Mouse (Mus musculus) MEL-GATA-1-ER (cell line): Measurements from ENCODE around the gene Cep152.

Experiments used
- DNase-seq: peaks from one replicate; pipeline ENCODE4 v3.0.0-alpha.2; 2012; ENCODE audit warnings: low read depth; ENCODE audit errors: extremely low read depth

Cep152 gene

GRCm38 (mm10) chr2:125558634-125559589 is 66.0 kb downstream of the Cep152 start:
- no peak for DNase-seq

- DNase-seq, result no peak
These were observed 69.1 kb downstream of the Cep152 start for GRCm38 (mm10) chr2:125555830-125556229.

DNA sequence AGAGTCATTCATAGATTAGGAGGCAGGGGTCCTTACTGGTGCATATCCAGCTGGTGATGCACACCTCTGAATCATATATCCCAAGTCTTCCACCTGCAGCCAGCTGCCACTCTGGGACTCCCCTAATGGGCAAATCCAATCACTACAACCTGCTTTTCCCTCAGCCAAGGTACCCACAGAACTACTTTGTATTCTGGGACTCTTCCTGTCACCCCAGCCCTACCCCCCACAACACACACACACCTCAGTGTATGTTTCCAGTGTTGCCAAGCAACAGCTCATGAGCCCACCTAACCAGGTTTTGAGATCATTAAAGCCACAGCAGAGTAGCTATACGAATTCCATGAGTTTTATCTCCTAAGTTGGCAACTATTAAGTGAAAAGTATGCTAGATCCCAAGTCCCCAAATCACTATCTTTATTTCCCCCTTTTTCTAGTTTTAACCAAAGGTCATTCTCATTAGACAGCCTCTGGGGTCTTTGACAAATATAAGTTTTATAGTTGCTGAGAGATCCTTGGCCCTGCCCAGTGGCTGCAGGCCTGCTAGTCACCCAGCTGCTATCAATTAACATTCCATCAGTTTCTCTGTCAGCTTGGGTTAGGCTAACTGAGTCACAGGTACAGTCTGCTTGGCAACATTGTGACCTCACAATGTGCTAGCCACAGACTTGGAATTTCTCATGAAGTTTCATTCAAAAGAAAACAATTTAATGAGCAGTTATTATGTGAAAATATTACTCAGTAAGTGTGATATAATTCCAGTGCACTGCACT is 75.9 kb downstream of the Cep152 start:
- no peak for DNase-seq

GRCm38 (mm10) chr2:125544986-125545385 is 79.9 kb downstream of the Cep152 start:
- DNase-seq, result no peak

DNA sequence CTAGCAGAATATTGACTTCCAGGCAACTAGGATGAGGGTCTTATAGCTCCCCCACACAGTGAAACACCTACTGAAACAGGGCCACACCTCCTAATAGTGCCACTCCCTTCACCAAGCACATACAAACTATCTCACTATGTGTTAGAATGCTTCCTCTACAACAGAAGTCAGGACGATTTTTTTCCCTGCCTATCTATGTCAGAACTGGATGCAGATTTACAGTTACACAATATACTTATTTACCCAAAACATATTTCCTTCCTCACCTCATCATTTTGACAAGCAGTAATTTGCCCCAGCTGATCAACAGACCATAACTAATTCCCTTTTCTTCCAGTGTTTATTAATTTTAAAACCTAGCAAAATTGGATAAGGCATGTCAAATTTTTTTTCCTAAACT is 81.3 kb downstream of the Cep152 start:
- DNase-seq, result no peak

- DNase-seq, result no peak
These were observed 83.5 kb downstream of the Cep152 start for GRCm38 (mm10) chr2:125541451-125541850.

GRCm38 (mm10) chr2:125540579-125540978 is 84.3 kb downstream of the Cep152 start:
- DNase-seq, result no peak

DNA sequence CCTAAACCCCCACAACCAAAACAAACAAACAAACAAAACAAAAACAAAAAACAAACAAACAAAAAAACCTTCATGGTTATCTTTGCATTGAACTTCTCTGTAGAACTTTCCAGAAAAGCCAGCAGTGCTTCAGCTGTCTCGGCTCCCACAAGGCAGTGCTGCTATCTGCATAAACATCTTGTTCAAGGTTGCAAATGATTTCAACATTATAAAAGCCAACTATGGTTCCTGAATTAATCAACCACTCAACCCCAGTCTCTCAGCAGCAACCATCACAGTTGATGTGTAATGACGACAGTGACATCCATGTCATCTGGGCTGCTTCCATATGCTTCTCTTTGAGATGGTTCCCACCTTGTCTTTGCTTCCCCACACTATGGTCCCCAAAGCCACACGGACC is 85.3 kb downstream of the Cep152 start:
- no peak for DNase-seq

GRCm38 (mm10) chr2:125530665-125531064 is 94.2 kb downstream of the Cep152 start:
- DNase-seq, result no peak

DNA sequence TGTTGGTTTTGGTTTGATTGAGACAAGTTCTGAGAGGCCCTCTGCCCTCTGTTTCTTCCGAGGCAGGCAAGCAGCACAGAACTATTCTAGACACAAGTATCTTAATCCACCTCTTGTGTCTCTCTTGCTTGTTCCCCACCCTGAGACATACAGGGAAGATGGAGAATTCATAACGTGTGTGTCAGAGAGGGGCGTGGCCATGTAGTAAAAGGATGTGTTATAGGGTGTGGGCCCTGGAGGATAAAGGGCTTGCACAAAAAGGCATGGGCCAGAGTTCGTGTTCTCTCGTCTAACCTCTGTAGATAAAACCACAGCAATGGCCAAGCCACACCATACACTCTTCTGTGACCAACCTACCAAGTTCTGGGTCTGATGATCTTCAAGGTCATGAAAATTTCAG is 98.3 kb downstream of the Cep152 start:
- DNase-seq, result no peak

- DNase-seq, result no peak
These were observed 99.4 kb downstream of the Cep152 start for GRCm38 (mm10) chr2:125525484-125525883.

DNA sequence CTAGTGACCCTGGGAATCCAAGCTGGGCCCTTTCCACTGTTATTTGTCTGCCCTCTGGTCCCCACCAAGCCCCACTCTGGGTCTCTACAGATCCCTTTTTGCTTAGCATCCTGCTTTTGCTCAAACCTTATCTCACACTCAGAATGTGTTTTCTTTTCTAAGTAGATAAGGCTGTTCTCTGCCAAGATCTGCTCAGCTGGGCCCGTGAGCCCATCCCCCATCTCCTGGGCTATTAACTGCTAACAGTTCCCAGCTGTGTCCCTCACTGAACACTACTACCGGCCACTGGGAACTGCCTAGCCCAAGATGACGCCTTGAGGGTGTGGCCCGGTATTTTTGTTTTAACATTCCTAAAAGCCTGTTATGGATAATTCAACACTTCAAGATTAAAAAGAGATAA is 108.3 kb downstream of the Cep152 start:
- DNase-seq, result no peak

DNA sequence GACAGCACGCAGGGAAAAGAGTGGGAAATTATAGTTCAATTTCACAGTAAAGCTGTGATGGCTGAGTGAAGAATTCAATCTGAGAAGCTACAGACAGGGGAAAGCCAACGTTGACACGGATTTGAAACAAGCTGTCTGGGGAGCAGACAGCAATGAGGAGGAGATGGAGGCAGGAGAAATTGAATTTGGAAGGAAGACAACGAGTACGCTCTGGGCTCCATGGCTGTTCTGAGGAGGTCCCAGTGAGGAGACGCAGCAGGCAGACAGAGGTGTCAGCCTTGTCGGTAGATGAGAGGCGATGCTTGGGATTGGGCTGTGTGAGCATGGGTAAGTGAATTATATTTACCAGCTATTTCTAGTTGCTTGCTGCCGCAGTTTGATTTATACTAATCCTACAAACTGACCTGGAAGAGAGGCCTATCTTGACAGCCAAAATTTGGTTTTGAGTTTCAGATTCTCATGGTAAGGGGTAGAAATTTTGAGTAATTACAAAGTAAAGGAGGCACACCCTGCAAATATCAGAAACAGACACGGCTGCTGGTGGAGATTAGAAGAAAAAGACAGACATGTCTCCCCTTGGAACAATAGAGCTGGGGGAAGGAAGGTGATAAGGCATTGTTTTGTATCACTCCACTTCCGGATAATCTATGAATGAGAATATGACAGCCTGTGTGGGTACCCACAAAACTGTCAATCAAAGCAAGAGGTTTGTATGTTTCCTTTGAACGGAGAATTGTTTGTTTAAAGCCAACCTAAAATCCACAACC is 109.4 kb downstream of the Cep152 start:
- no peak for DNase-seq

- DNase-seq, result no peak
These were observed 110.5 kb downstream of the Cep152 start for GRCm38 (mm10) chr2:125514391-125514790.
